Mouse (Mus musculus) E14TG2a.4 (cell line): ENCODE measurements around the gene B830017H08Rik.

Source experiments
- CTCF ChIP-seq: conservative IDR thresholded peaks from 2 replicates; pipeline ENCODE4 v1.5.1; 2014; ENCODE audit warnings: low read length
- NANOG ChIP-seq: IDR thresholded peaks from 2 replicates; pipeline ENCODE4 v1.6.1; 2014; ENCODE audit warnings: borderline replicate concordance, low read length, mixed read lengths
- POU5F1 ChIP-seq: IDR thresholded peaks from 2 replicates; pipeline ENCODE4 v1.6.1; 2014; ENCODE audit warnings: low read length, borderline replicate concordance

DNA sequence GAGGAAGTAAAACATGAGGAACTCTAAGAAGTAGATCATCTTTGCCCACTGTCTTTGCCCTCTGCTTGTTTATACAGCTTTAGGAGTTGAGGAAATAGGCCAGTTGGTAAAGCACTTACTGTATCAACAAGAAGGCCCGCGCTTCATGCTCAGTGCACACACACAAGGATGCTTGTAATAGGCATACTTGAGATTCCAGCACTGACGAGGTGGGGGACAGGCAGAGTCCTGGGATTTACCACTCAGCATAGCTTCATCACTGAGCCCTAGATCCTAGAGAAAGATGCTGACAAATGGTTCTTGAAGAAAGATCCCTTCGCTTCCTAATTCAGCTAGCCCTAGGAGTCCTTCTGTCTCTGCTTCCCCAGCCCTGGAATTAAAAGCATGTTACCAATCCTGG, 19.7 kb upstream of the B830017H08Rik start:
- TF ChIP-seq CTCF (no peak), NANOG (no peak), POU5F1 (no peak)
